Mouse (Mus musculus): ENCODE measurements around the gene Pdpk1. TPM values are rescaled to one million over a fixed set of nuclear protein-coding genes. Genes with fewer than 3 reads are reported as not detected.
A peak's percentile ranks its signal among the peaks of the same experiment; 100 is the strongest.

Pdpk1 gene
- total and polyA plus RNA-seq, 2 experiments from 2014 or later: 35.4 to 43.2 TPM

- ATAC-seq (ENCODE audit: insufficient read depth, low read depth): peak; percentile 28
- no peak for TF ChIP-seq CTCF (IDR thresholded peaks at IDR 0.05; ENCODE audit: low read depth)
- no peak for TF ChIP-seq EP300 (IDR thresholded peaks at IDR 0.05; ENCODE audit: low read depth)
- H3K9ac ChIP-seq (replicated peaks; ENCODE audit: low read depth, low read length): peak overlapping the region; percentile 86
- no peaks in the 10 kb centered on the region for H3K27me3 ChIP-seq (ENCODE audit: control insufficient read depth, insufficient read depth, low read length)
- peak overlapping the region; percentile 86 for H3K4me2 ChIP-seq (ENCODE audit: low read depth, low read length)
- H3K27ac ChIP-seq (ENCODE audit: low read depth): peak overlapping the region; percentile 96
- peak; percentile 27 for DNase-seq (ENCODE audit: low spot score)
- H3K4me1 ChIP-seq (ENCODE audit: control insufficient read depth, insufficient read depth): peaks cover 18% of the 10 kb centered on the region
- under 1% methylated on average over 41 of the region's 41 CpGs for WGBS
- H3K4me3 ChIP-seq (ENCODE audit: low read depth, low read length): peak overlapping the region; percentile 75
- peaks cover 15% of the 10 kb centered on the region for H3K36me3 ChIP-seq (replicated peaks; ENCODE audit: control insufficient read depth, insufficient read depth, low read length)
- no peaks in the 10 kb centered on the region for H3K9me3 ChIP-seq (replicated peaks; ENCODE audit: control insufficient read depth, low read length)
Measured at GRCm38 (mm10) chr17:24168590-24169277, 18.0 kb upstream of the Pdpk1 start.

GRCm38 (mm10) chr17:24167891-24168505 lies 17.3 kb upstream of the Pdpk1 start:
- Histone ChIP-seq H3K9me3 (replicated peaks; ENCODE audit: control insufficient read depth, low read length) (no peaks in the 10 kb centered on the region), H3K27ac (ENCODE audit: low read depth) (peak overlapping the region; percentile 96; the same call in 1 of the 2 replicates), H3K27me3 (ENCODE audit: control insufficient read depth, insufficient read depth, low read length) (no peaks in the 10 kb centered on the region), H3K9ac (replicated peaks; ENCODE audit: low read depth, low read length) (peak overlapping the region; percentile 86), H3K4me1 (ENCODE audit: control insufficient read depth, insufficient read depth) (peaks cover 20% of the 10 kb centered on the region), H3K36me3 (replicated peaks; ENCODE audit: control insufficient read depth, insufficient read depth, low read length) (peaks cover 15% of the 10 kb centered on the region), H3K4me2 (ENCODE audit: low read depth, low read length) (peak overlapping the region; percentile 86), H3K4me3 (ENCODE audit: low read depth, low read length) (peak overlapping the region; percentile 75)
- 51% methylated on average over 7 of the region's 7 CpGs for WGBS
- DNase-seq (ENCODE audit: low spot score) (no peak), ATAC-seq (ENCODE audit: insufficient read depth, low read depth) (no peak)
- no peak for TF ChIP-seq CTCF (IDR thresholded peaks at IDR 0.05; ENCODE audit: low read depth)
- TF ChIP-seq EP300 (IDR thresholded peaks at IDR 0.05; ENCODE audit: low read depth): no peak

- 65% methylated on average over 6 of the region's 6 CpGs for WGBS
- no peak for ATAC-seq (ENCODE audit: insufficient read depth, low read depth)
Measured at GRCm38 (mm10) chr17:24167120-24167519, 16.4 kb upstream of the Pdpk1 start.

DNA sequence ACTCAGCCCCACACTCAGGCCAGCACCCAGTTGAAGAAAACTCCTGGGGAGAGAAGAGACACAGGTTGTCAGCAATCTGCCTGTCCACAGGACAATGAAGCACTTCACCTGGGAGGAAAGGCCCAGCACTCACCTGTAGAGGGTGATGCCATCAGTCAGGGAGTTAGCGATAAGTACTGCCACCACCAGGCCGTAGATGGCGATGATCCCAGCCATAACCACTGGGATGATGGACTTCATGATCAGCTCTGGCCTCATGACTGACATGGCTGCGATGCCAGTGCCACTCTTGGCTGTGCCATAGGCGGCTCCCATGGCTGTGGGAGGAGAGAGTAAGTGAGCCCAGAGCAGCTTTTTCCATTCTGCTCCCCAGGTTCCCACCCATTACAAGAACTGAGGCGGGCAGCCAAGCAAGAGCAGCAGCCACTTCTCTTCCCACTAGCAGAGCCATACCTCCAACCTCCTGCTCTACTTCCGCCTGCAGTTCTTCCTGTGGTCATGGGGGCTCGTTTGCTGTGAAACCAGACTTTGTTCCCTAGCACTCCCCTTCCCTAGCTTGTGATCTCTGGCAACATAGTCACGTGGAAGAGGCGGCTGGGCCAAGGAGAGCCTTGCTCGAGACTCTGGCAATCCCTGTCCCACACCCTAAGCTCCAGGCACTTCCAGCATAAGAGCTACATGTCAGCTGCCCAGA lies 14.0 kb upstream of the Pdpk1 start:
- Histone ChIP-seq H3K4me1 (ENCODE audit: control insufficient read depth, insufficient read depth) (peaks cover 24% of the 10 kb centered on the region), H3K27me3 (ENCODE audit: control insufficient read depth, insufficient read depth, low read length) (no peaks in the 10 kb centered on the region), H3K36me3 (replicated peaks; ENCODE audit: control insufficient read depth, insufficient read depth, low read length) (peaks cover 15% of the 10 kb centered on the region), H3K4me2 (ENCODE audit: low read depth, low read length) (no peak overlapping the region), H3K9me3 (replicated peaks; ENCODE audit: control insufficient read depth, low read length) (no peaks in the 10 kb centered on the region), H3K27ac (ENCODE audit: low read depth) (no peak overlapping the region), H3K9ac (replicated peaks; ENCODE audit: low read depth, low read length) (no peak overlapping the region), H3K4me3 (ENCODE audit: low read depth, low read length) (no peak overlapping the region)
- no peak; the same call in 1 of the 2 replicates for TF ChIP-seq CTCF (IDR thresholded peaks at IDR 0.05; ENCODE audit: low read depth)
- TF ChIP-seq EP300 (IDR thresholded peaks at IDR 0.05; ENCODE audit: low read depth): no peak
- 71% methylated on average over 11 of the region's 11 CpGs for WGBS
- DNase-seq (ENCODE audit: low spot score) (no peak), ATAC-seq (ENCODE audit: insufficient read depth, low read depth) (no peak)

More at GRCm38 (mm10) chr17:24167120-24167519, 16.4 kb upstream of the Pdpk1 start:
- H3K9me3 ChIP-seq (replicated peaks; ENCODE audit: control insufficient read depth, low read length): no peaks in the 10 kb centered on the region
- no peaks in the 10 kb centered on the region for H3K27me3 ChIP-seq (ENCODE audit: control insufficient read depth, insufficient read depth, low read length)
- DNase-seq (ENCODE audit: low spot score): no peak
- H3K4me1 ChIP-seq (ENCODE audit: control insufficient read depth, insufficient read depth): peaks cover 28% of the 10 kb centered on the region
- H3K36me3 ChIP-seq (replicated peaks; ENCODE audit: control insufficient read depth, insufficient read depth, low read length): peaks cover 15% of the 10 kb centered on the region
- TF ChIP-seq EP300 (IDR thresholded peaks at IDR 0.05; ENCODE audit: low read depth) (no peak), CTCF (IDR thresholded peaks at IDR 0.05; ENCODE audit: low read depth) (no peak)
- H3K27ac ChIP-seq (ENCODE audit: low read depth): no peak overlapping the region
- H3K4me2 ChIP-seq (ENCODE audit: low read depth, low read length): 0 out of 2 replicates have a peak overlapping the region, but pooled peaks have one; percentile 86
- H3K4me3 ChIP-seq (ENCODE audit: low read depth, low read length): no peak overlapping the region
- H3K9ac ChIP-seq (replicated peaks; ENCODE audit: low read depth, low read length): no peak overlapping the region

GRCm38 (mm10) chr17:24163176-24163962 lies 12.6 kb upstream of the Pdpk1 start, which contains the start of gene Amdhd2:
Gene Amdhd2 (minus strand): TSS chr17:24163766.
- Histone ChIP-seq H3K9me3 (replicated peaks; ENCODE audit: control insufficient read depth, low read length) (no peaks in the 10 kb centered on the region), H3K9ac (replicated peaks; ENCODE audit: low read depth, low read length) (peak within 1 kb of the TSS; percentile 82), H3K4me3 (ENCODE audit: low read depth, low read length) (peak within 1 kb of the TSS; percentile 83), H3K27ac (ENCODE audit: low read depth) (peak within 1 kb of the TSS; percentile 89), H3K4me2 (ENCODE audit: low read depth, low read length) (peak within 1 kb of the TSS; percentile 98), H3K4me1 (ENCODE audit: control insufficient read depth, insufficient read depth) (peaks cover 22% of the 10 kb centered on the region), H3K36me3 (replicated peaks; ENCODE audit: control insufficient read depth, insufficient read depth, low read length) (peaks cover 15% of the 10 kb centered on the region), H3K27me3 (ENCODE audit: control insufficient read depth, insufficient read depth, low read length) (no peaks in the 10 kb centered on the region)
- DNase-seq (ENCODE audit: low spot score) (peak; percentile 94), ATAC-seq (ENCODE audit: insufficient read depth, low read depth) (peak; percentile 88)
- TF ChIP-seq EP300 (IDR thresholded peaks at IDR 0.05; ENCODE audit: low read depth) (peak; percentile 94), CTCF (IDR thresholded peaks at IDR 0.05; ENCODE audit: low read depth) (no peak)
- under 1% methylated on average over 47 of the region's 47 CpGs for WGBS
